In the genomic region with DNA sequence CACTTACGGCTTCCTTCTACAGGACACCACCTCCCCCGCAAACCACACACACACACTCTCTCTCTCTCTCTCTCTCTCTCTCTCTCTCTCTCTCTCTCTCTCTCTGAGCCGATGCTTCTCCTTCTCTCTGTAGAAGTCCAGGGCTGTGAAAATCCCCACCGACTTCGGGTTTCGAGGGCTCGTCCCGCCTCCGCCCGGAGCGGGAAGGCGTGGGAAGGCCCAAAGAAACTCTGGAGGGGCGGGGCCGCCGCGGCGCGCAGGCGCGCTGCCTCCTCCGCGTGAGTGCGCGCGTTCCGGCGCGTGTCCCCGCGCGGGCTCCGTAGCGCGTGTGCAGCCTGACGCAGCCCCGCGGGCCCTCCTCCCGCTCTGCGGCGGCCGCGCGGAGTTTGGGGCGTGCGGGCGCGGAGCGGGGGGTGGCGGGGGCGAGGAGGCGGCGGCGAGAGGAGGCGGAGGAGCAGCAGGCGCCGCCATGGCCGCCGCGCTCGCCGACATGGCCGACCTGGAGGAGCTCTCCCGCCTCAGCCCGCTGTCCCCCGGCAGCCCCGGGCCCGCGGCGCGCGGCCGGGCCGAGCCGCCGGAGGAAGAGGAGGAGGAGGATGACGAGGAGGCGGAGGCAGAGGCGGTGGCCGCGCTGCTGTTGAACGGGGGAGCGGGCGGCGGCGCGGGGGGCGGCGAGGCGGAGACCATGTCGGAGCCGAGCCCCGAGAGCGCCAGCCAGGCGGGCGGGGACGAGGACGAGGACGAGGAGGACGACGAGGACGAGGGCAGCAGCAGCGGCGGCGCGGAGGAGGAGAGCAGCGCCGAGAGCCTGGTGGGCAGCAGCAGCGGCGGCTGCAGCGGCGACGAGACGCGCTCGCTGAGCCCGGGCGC, we compare ENCODE assay signal across 8 mouse cellular contexts. TPM values are rescaled to one million over a fixed set of nuclear protein-coding genes. Genes with fewer than 3 reads are reported as not detected.
DNase-seq lines count a peak whose midpoint lies in the region; ATAC-seq and TF ChIP-seq lines count a peak whose summit lies in the region.

No protein-coding gene starts in this region.

- WGBS in forebrain, embryonic 15.5 days, result under 1% methylated on average over 82 of the region's 117 CpGs
- WGBS in lung, embryonic 14.5 days, result under 1% methylated on average over 84 of the region's 117 CpGs
- 1% methylated on average over 102 of the region's 117 CpGs for WGBS in olfactory bulb, adult 2 months
- WGBS in thymus, adult 2 months, result under 1% methylated on average over 117 of the region's 117 CpGs

- H3K4me1 ChIP-seq in forebrain, embryonic 15.5 days, result peaks cover 37% of the 10 kb centered on the region
- H3K4me1 ChIP-seq in lung, embryonic 14.5 days (ENCODE audit: insufficient read depth), result peaks cover 19% of the 10 kb centered on the region
- H3K4me1 ChIP-seq in olfactory bulb, adult 2 months (ENCODE audit: control insufficient read depth, insufficient read depth, low read length), result peaks cover 17% of the 10 kb centered on the region
- H3K4me1 ChIP-seq in thymus, adult 2 months (replicated peaks; ENCODE audit: control insufficient read depth, insufficient read depth, low read length), result peaks cover 31% of the 10 kb centered on the region

- TF ChIP-seq POLR2A in olfactory bulb, adult 2 months (IDR thresholded peaks at IDR 0.05; ENCODE audit: insufficient read depth, low read depth, low read length), result peak; percentile 59; the same call in 1 of the 2 replicates
- TF ChIP-seq POLR2A in thymus, adult 2 months (IDR thresholded peaks at IDR 0.05; ENCODE audit: control insufficient read depth, extremely low read depth, insufficient read depth, low read length, poor library complexity), result 0 out of 2 replicates have a peak, but pooled peaks have one; percentile 53

- peak overlapping the region; percentile 80 for H3K9ac ChIP-seq in forebrain, embryonic 15.5 days (replicated peaks)
- peak overlapping the region; percentile 97 for H3K9ac ChIP-seq in lung, embryonic 14.5 days

- intact Hi-C loops in heart, postnatal 36 days (cut with DNase I), result no loop called here

- H3K36me3 ChIP-seq in forebrain, embryonic 15.5 days, result no peaks in the 10 kb centered on the region
- H3K36me3 ChIP-seq in lung, embryonic 14.5 days (ENCODE audit: insufficient read depth), result no peaks in the 10 kb centered on the region
- H3K36me3 ChIP-seq in thymus, adult 2 months (ENCODE audit: control insufficient read depth, insufficient read depth, low read length), result no peaks in the 10 kb centered on the region

- no peaks in the 10 kb centered on the region for H3K9me3 ChIP-seq in forebrain, embryonic 15.5 days
- H3K9me3 ChIP-seq in lung, embryonic 14.5 days (ENCODE audit: low read depth, low read length), result no peaks in the 10 kb centered on the region

- no peak for TF ChIP-seq CTCF in layer of hippocampus, adult 2 months (conservative IDR thresholded peaks at IDR 0.05)
- TF ChIP-seq CTCF in lung, embryonic 14.5 days (IDR thresholded peaks at IDR 0.05; ENCODE audit: low read depth), result no peak
- TF ChIP-seq CTCF in olfactory bulb, adult 2 months (IDR thresholded peaks at IDR 0.05; ENCODE audit: insufficient read depth, low read depth, low read length), result no peak
- TF ChIP-seq CTCF in thymus, adult 2 months (IDR thresholded peaks at IDR 0.05; ENCODE audit: borderline replicate concordance, control insufficient read depth, extremely low read depth, insufficient read depth, low read length, poor library complexity), result peak; percentile 68

- peak overlapping the region; percentile 81 for H3K4me3 ChIP-seq in forebrain, embryonic 15.5 days
- peak overlapping the region; percentile 79 for H3K4me3 ChIP-seq in layer of hippocampus, adult 2 months
- H3K4me3 ChIP-seq in lung, embryonic 14.5 days (ENCODE audit: low read depth, low read length), result peak overlapping the region; percentile 99
- H3K4me3 ChIP-seq in olfactory bulb, adult 2 months (ENCODE audit: insufficient read depth, low read depth, low read length), result peak overlapping the region; percentile 76
- peak overlapping the region; percentile 98 for H3K4me3 ChIP-seq in thymus, adult 2 months (ENCODE audit: control insufficient read depth, insufficient read depth, low read length)

- peak overlapping the region; percentile 88 for H3K4me2 ChIP-seq in forebrain, embryonic 15.5 days (replicated peaks)
- H3K4me2 ChIP-seq in lung, embryonic 14.5 days, result peak overlapping the region; percentile 66

- peak overlapping the region; percentile 95 for H3K27ac ChIP-seq in forebrain, embryonic 15.5 days (replicated peaks)
- H3K27ac ChIP-seq in layer of hippocampus, adult 2 months, result peak overlapping the region; percentile 99
- peak overlapping the region; percentile 96 for H3K27ac ChIP-seq in lung, embryonic 14.5 days (ENCODE audit: low read depth)
- peak overlapping the region; percentile 91 for H3K27ac ChIP-seq in olfactory bulb, adult 2 months (ENCODE audit: insufficient read depth, low read depth, low read length)
- peak overlapping the region; percentile 62 for H3K27ac ChIP-seq in thymus, adult 2 months (ENCODE audit: control insufficient read depth, insufficient read depth, low read length)

- peak; percentile 95 for ATAC-seq in forebrain, embryonic 15.5 days (replicated peaks)
- peak; percentile 92 for ATAC-seq in lung, embryonic 14.5 days (ENCODE audit: insufficient read depth)

- DNase-seq in ES-CJ7 (ENCODE audit: low read depth, low spot score), result peak; percentile 92
- peak; percentile 94 for DNase-seq in cerebellum, adult 11 months
- DNase-seq in heart, postnatal 36 days, result peak; percentile 94 to 95
- DNase-seq in layer of hippocampus, adult 2 months (ENCODE audit: low spot score in 2 of 2), result peak; percentile 90 to 92
- peak; percentile 97 for DNase-seq in lung, embryonic 14.5 days
- peak; percentile 94 for DNase-seq in thymus, adult 2 months

- H3K27me3 ChIP-seq in forebrain, embryonic 15.5 days, result no peaks in the 10 kb centered on the region
- no peaks in the 10 kb centered on the region for H3K27me3 ChIP-seq in lung, embryonic 14.5 days (ENCODE audit: insufficient read depth, low read length)
- no peaks in the 10 kb centered on the region for H3K27me3 ChIP-seq in thymus, adult 2 months (ENCODE audit: control insufficient read depth, insufficient read depth, low read length)

RNA-seq across cellular contexts. Expression of a gene that starts 1.0 kb away (rescaled TPM):
- 7.5 and 9.0 TPM in 2 replicates for polyA plus RNA-seq in forebrain, embryonic 15.5 days (2015; fragmentation: Nextera tagmentation; extraction: Ambion mirVana)
- total RNA-seq in heart, postnatal 36 days (2021), result 10 to 100 TPM; 37.5 to 39.2 TPM
- 10 to 100 TPM; 52.3 to 61.4 TPM for total RNA-seq in layer of hippocampus, adult 2 months (2021)
- polyA plus RNA-seq in lung, embryonic 14.5 days (2014; fragmentation: Nextera tagmentation; extraction: Ambion mirVana), result 13.3 and 15.3 TPM in 2 replicates
- polyA plus RNA-seq in olfactory bulb, adult 2 months (2012; ENCODE audit: insufficient read depth, insufficient read length, low replicate concordance, missing spikeins), result 77.1 TPM in 1 of 2 replicates, not detected in the other
- 56.9 and 74.2 TPM in 2 replicates for polyA plus RNA-seq in thymus, adult 2 months (2012; rRNA removed)

Comparison
In these comparisons a context has a peak if more than half of its experiments do, and no peak if none do; other contexts are left out.
1. Peak in every context shown above with its lines: DNase-seq, ATAC-seq, H3K4me3 ChIP-seq and H3K27ac ChIP-seq.